Mouse (Mus musculus) ES-Bruce4 (cell line): ENCODE measurements around the gene Cdk5rap2. TPM values are rescaled to one million over a fixed set of nuclear protein-coding genes. Genes with fewer than 3 reads are reported as not detected.

Source experiments
- H3K27ac ChIP-seq: 2 replicates; pipeline ENCODE4 v1.5.1; 2012; ENCODE audit warnings: low read length, inconsistent platforms; ENCODE audit not compliant: insufficient read depth
- H3K27me3 ChIP-seq: 2 replicates; pipeline ENCODE4 v1.6.1; 2012; ENCODE audit warnings: mild to moderate bottlenecking, low read length, inconsistent platforms; ENCODE audit not compliant: control insufficient read depth, poor library complexity, insufficient read depth, severe bottlenecking
- H3K36me3 ChIP-seq: 2 replicates; pipeline ENCODE4 v1.6.1; 2012; ENCODE audit warnings: inconsistent platforms, mild to moderate bottlenecking, low read length, moderate library complexity; ENCODE audit not compliant: control insufficient read depth, poor library complexity, insufficient read depth, severe bottlenecking
- H3K4me1 ChIP-seq: one replicate; pipeline ENCODE4 v1.8.1; 2011; ENCODE audit warnings: low read length; ENCODE audit not compliant: control insufficient read depth, insufficient read depth
- H3K4me3 ChIP-seq: 2 replicates; pipeline ENCODE4 v1.5.1; 2011; ENCODE audit warnings: low read depth, mild to moderate bottlenecking, low read length
- H3K9ac ChIP-seq: 2 replicates; pipeline ENCODE4 v1.6.1; 2012; ENCODE audit warnings: low read depth, mild to moderate bottlenecking, inconsistent platforms; ENCODE audit not compliant: poor library complexity, severe bottlenecking
- H3K9me3 ChIP-seq: replicated peaks from 2 replicates; pipeline ENCODE4 v1.6.1; 2012; ENCODE audit warnings: mild to moderate bottlenecking, low read length, inconsistent platforms; ENCODE audit not compliant: control insufficient read depth, poor library complexity, insufficient read depth, severe bottlenecking
- CTCF ChIP-seq: IDR thresholded peaks from one replicate; pipeline ENCODE4 v1.8.1; 2011; ENCODE audit warnings: low read depth, low read length
- EP300 ChIP-seq: IDR thresholded peaks from 2 replicates; pipeline ENCODE4 v1.6.1; 2011; ENCODE audit warnings: low read depth, low read length; ENCODE audit not compliant: insufficient read depth
- POLR2A ChIP-seq: IDR thresholded peaks from one replicate; pipeline ENCODE4 v1.8.1; 2011; ENCODE audit warnings: low read length; ENCODE audit not compliant: insufficient read depth
- polyA plus RNA-seq: library from polyadenylated mRNA; stranded (reverse); fragments of >200 nt; gene quantifications from 2 replicates; pipeline ENCODE4 v1.2.4, GENCODE M21; 2011; ENCODE audit warnings: low read depth; ENCODE audit not compliant: missing spikeins, insufficient read depth, insufficient read length

The Cdk5rap2 gene
- polyA plus RNA-seq, 1 experiment = 39.7 TPM

- no peaks in the 10 kb centered on the region for H3K4me1 ChIP-seq
- peaks cover 7% of the 10 kb centered on the region for H3K36me3 ChIP-seq
- no peak overlapping the region for H3K27ac ChIP-seq
- no peak overlapping the region for H3K9ac ChIP-seq
- no peaks in the 10 kb centered on the region for H3K27me3 ChIP-seq
- no peaks in the 10 kb centered on the region for H3K9me3 ChIP-seq
- TF ChIP-seq POLR2A (no peak), EP300 (no peak), CTCF (no peak)
- H3K4me3 ChIP-seq = no peak overlapping the region
These were observed 150.4 kb downstream of the Cdk5rap2 start for GRCm38 (mm10) chr4:70259726-70260418.

- no peaks in the 10 kb centered on the region for H3K4me1 ChIP-seq
- no peak overlapping the region for H3K27ac ChIP-seq
- no peak overlapping the region for H3K9ac ChIP-seq
- peaks cover 2% of the 10 kb centered on the region for H3K36me3 ChIP-seq
- H3K9me3 ChIP-seq = no peaks in the 10 kb centered on the region
- H3K27me3 ChIP-seq = no peaks in the 10 kb centered on the region
- no peak overlapping the region for H3K4me3 ChIP-seq
- TF ChIP-seq POLR2A = no peak
- TF ChIP-seq EP300 = no peak
- TF ChIP-seq CTCF = no peak
These were observed 151.4 kb downstream of the Cdk5rap2 start for GRCm38 (mm10) chr4:70258826-70259225.

GRCm38 (mm10) chr4:70258205-70258604 lies 152.0 kb downstream of the Cdk5rap2 start:
- H3K9me3 ChIP-seq = no peaks in the 10 kb centered on the region
- H3K36me3 ChIP-seq = 0 out of 2 replicates have a peak, but pooled peaks cover 2% of the 10 kb centered on the region

GRCm38 (mm10) chr4:70251782-70252181 lies 158.5 kb downstream of the Cdk5rap2 start:
- H3K27me3 ChIP-seq = no peaks in the 10 kb centered on the region
- H3K4me3 ChIP-seq = no peak overlapping the region
- no peaks in the 10 kb centered on the region for H3K4me1 ChIP-seq
- H3K27ac ChIP-seq = no peak overlapping the region
- no peaks in the 10 kb centered on the region; the same call in none of the 2 replicates for H3K36me3 ChIP-seq
- no peak overlapping the region for H3K9ac ChIP-seq
- TF ChIP-seq EP300 (no peak), POLR2A (no peak), CTCF (no peak)
- H3K9me3 ChIP-seq = no peaks in the 10 kb centered on the region

More at GRCm38 (mm10) chr4:70258205-70258604, 152.0 kb downstream of the Cdk5rap2 start:
- Histone ChIP-seq H3K9ac (no peak overlapping the region), H3K4me1 (no peaks in the 10 kb centered on the region), H3K27me3 (no peaks in the 10 kb centered on the region), H3K4me3 (no peak overlapping the region), H3K27ac (no peak overlapping the region)
- TF ChIP-seq CTCF (no peak), EP300 (no peak), POLR2A (no peak)

- Histone ChIP-seq H3K36me3 (peaks cover 13% of the 10 kb centered on the region), H3K9ac (no peak overlapping the region), H3K4me3 (no peak overlapping the region), H3K4me1 (no peaks in the 10 kb centered on the region), H3K27me3 (no peaks in the 10 kb centered on the region), H3K27ac (no peak overlapping the region), H3K9me3 (no peaks in the 10 kb centered on the region)
- TF ChIP-seq EP300 (no peak), CTCF (no peak), POLR2A (no peak)
These were observed 164.5 kb downstream of the Cdk5rap2 start for GRCm38 (mm10) chr4:70245706-70246105.

GRCm38 (mm10) chr4:70243561-70244120 lies 166.6 kb downstream of the Cdk5rap2 start:
- no peak overlapping the region for H3K27ac ChIP-seq
- no peaks in the 10 kb centered on the region for H3K4me1 ChIP-seq
- H3K36me3 ChIP-seq = peaks cover 24% of the 10 kb centered on the region
- no peaks in the 10 kb centered on the region for H3K9me3 ChIP-seq
- H3K27me3 ChIP-seq = no peaks in the 10 kb centered on the region
- TF ChIP-seq CTCF (no peak), POLR2A (no peak), EP300 (no peak)
- no peak overlapping the region for H3K9ac ChIP-seq
- no peak overlapping the region for H3K4me3 ChIP-seq
